Mouse (Mus musculus): Measurements from ENCODE around the gene Iqschfp.

Iqschfp gene

GRCm38 (mm10) chr3:67892026-67892705 lies at the start of gene Iqschfp, which contains the start of gene Iqcj:
Gene Iqschfp (plus strand): TSS chr3:67892232.
Gene Iqcj (plus strand): TSS chr3:67892220.
- no peak for DNase-seq

DNA sequence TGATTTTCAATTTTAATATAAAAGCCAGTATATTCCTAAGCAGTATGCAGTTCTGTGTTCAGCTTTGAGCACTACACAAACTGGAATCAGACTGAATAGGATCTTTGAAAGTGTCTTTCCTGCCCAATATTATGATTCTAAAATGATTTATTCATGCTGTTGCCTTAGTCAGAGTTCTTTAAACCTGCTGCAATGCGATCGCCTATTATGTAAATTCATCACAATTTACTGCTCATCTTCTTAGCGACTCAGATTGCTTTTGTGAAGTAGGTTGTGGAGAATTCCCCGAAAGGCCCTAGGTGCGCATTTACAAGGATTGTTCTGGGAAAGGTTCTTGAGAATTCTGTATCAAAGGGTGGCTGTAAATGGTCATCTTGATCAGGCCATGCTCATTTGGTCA lies 39.6 kb upstream of the Iqschfp start:
- DNase-seq: no peak

- DNase-seq: no peak
Observed at GRCm38 (mm10) chr3:67861524-67861923, 30.5 kb upstream of the Iqschfp start.

- DNase-seq: no peak
Observed at GRCm38 (mm10) chr3:67867420-67868065, 24.5 kb upstream of the Iqschfp start.

DNA sequence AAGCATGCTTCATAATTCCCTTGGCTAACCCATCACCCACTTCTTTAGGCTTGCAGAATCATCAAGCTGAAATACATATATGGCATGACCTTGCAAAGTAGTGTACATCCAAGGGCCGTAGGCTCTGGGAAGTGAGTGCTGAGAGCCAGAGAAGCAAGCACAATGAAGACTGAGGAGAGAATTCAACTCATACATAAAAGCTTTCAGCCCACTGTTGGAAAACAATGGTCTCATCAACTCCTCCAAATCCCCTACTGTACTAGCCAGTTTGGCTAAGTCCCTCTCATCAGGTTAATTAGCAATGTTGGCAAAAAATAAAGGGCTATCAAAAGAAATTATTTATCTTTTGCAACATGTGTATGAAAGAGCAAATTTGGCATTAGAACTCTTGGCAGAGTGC lies 22.6 kb upstream of the Iqschfp start:
- no peak for DNase-seq

- no peak for DNase-seq
Observed at GRCm38 (mm10) chr3:67877253-67877652, 14.8 kb upstream of the Iqschfp start.

DNA sequence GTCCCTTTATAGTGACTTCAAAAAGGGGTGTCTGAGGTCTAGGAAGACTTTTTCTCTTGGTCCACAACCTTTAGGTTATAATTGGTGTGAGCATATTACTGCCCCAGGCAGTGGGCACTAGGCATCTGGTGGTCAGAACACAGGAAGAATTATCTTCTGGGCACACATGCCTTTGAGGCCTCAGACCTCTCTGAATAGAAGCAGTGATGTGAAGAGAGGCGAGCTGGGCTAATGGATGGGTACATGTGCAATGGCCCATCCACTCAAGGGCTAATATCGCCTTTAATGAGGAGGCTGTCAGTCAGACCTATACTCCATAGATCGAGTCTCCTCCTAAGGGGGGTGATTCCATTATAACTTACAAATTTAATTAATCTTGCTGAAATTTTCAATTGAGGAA lies 7.7 kb upstream of the Iqschfp start:
- DNase-seq: no peak

DNA sequence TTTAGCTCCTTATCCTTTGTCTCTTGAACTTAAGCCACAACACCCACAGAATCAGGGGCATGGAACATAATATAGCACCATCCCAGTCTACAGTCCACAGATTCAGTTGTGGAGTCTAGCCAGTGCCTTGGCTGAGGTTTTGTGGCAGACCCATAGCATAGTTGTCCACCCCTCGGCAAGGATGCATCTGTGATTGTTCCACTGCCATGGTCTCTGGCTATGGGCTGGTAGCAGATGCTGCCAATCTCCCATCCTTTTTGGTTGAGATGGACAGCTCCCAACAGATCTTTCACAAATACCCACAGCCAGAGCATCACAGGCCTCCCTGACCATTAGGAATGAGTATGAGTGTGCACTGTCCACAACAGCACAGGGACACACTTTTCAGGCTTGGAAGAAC lies 5.9 kb upstream of the Iqschfp start:
- DNase-seq: no peak

DNA sequence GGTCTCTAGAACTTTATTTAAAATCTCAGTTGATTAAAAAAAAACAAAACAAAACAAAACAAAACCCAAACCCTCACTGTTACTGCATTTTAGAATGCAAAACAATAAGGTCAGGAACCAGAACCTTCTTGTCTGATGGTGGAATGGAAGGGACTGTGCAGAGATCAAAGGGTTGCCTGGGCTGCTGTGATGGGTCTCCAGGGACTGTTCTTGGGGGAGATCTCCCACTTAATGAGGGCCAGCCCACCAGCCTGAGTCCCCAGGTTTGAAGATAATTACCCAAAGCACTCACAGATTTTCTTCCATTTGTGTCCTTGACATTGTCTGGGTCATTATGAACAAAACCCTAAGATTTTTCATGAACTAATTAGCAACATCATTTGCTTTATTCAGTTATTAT lies 4.8 kb upstream of the Iqschfp start:
- no peak for DNase-seq

DNA sequence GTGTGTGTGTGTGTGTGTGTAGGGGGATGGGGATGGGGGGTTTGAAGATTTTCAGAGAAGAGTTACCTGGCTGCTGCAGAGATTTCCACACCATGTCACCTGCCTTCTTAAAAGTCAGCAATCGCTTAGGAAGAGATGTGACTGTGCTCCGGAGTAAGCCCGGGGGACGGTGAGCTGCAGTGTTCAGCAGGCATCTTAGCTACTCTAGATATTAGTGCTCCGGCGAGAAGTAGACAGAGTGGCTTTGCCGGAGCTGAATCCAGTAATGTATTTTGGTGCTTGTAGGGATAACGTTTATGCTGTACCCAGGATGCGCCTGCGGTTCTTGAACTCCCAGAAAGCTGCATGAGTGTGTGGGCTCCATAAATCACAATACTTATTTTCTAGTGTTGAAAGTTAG lies 736 bp downstream of the Iqschfp start:
- no peak for DNase-seq

DNA sequence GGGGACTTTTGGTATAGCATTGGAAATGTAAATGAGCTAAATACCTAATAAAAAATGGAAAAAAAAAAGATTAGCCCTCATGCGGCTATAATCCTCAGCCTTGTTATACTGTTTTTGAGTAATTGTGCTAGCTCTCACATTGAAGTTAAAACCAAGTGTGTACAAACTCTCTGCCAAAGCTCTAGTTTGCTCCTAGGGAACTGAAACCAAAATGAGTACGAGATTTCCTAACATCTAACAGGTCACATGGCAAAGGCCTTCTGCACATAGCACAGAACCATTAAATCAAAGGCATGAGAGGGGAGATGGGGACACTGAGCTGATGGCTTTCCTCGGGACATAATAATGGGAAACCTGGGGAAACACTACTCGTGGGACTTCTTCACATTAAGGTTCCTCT lies 10.5 kb downstream of the Iqschfp start:
- no peak for DNase-seq

- DNase-seq: no peak
Observed at GRCm38 (mm10) chr3:67908586-67908985, 16.6 kb downstream of the Iqschfp start.

DNA sequence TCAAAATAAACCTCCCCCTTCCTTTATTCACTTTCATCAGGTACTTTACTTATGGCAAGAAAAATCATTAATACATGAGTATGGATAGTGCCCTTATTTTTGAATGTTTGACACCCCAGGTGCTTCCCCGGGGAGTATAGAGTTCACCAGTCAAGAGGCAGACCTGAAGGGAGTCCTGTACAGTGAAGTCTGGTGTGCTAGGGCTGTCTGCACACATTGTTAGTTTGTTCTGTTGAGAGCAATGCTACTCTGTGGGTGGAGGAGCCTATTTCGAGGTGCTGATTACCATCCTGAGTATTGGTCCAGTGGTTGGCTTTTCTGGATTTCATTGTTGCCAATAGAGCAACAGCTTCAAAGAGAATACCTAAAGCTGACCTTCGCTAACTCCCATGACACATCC lies 26.1 kb downstream of the Iqschfp start:
- DNase-seq: no peak

DNA sequence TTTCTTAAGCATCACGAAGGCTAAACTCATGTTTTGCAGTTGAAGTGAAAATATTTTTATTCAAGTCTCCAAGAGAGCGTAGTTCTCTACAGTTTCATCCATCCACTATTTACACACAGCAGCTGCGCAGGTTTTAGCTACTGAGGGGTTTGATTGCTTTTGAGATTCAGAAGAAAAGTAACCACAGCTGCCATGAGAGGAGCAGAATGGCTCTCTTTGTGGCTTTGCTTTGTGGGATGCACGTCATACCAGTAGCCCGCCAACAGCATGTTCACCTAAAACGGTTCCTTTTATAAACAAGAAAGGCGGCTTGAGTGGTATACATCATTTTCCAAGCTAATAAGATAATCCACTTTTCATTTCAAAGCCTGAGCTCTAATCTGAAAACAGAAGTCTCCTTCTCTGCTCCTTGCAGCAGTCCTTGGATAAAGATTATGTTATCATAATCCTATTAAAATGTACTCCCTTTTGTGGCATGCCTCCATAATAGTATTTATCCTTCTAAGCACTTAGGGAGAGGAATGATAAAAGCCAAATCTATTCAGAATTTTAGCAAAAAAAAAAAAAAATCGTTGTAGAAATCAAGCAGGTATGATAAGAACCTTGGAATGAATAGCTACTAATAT lies 26.7 kb downstream of the Iqschfp start:
- no peak for DNase-seq

DNA sequence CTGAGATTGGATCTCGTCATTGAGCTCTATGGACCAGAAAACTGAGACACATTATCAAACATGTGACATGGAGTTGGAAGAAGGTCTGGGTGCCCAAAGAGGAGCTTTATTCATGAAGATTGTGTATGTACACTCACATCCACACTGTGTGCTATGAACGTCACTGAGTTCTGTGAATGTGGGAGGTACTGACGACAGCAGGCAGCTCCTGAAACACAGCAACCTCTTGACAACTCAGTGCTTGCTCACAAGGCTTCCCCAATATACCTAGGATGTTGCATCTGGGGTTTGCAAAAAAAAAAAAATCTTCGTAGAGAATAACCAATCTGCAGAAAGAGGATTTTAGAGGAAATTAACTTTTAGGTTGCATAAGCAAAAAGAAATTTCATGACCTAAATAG lies 31.1 kb downstream of the Iqschfp start:
- no peak for DNase-seq

- DNase-seq: no peak
Observed at GRCm38 (mm10) chr3:67925453-67925852, 33.4 kb downstream of the Iqschfp start.

GRCm38 (mm10) chr3:67930424-67931133 lies 38.5 kb downstream of the Iqschfp start:
- DNase-seq: no peak

GRCm38 (mm10) chr3:67931181-67931580 lies 39.1 kb downstream of the Iqschfp start:
- DNase-seq: no peak

- no peak for DNase-seq
Observed at GRCm38 (mm10) chr3:67931914-67932313, 39.9 kb downstream of the Iqschfp start.

DNA sequence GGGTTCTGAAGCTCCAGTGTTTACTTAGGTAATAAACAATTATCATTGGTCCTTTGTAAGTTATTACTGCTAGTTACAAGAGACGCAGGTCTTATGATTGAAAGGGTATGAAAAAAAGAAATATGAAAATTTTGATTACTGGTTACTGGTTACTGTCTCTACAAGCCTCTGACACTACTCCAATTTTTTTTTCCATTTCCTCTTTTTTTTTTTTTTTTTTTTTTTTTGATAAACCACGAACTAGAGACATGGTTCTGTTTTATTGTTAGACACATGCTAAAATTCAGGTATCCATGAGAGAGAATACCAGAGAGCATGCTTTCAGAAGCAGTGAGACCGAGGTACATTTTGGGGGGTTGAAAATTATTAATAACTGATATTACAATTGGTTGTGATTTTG lies 43.8 kb downstream of the Iqschfp start:
- no peak for DNase-seq

DNA sequence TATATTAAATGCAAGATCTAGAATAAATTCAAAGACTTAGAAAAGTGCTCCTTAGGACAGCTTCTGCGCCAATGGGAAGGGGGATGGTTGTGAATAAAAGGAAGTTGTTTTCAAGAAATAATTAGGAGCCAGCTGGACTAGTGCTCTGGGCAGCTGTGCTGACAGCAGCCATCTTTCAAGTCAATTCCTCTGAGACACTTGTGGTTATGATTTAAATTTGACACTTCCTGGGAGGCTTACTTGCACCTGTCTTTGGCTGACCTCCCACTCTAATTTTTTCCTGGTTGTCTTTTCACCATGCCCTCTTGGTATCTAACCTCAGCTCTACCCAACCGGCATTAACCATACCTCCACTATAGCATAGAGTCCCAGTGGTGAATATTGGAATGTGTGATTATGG lies 55.0 kb downstream of the Iqschfp start:
- DNase-seq: no peak

DNA sequence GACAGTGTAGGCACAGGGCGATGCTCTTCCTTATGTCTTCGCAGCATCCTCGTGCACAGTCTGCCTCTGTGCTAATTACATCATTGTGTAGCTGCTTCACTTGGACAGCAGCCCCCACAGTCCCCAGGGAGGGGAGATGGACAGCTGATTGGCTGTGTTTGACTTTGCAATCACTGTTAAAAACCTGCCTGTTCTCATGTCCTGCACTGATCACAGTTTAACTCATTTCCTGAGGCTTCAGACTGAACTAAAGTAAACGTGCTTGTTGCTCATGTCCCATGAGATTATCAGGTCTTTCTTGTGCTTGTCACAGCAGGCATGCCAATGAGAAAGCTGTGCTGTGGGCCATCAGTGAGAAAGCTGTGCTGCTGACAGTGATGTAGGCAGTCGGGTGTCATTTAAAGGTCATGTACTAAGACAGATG lies 60.5 kb downstream of the Iqschfp start:
- DNase-seq: no peak

DNA sequence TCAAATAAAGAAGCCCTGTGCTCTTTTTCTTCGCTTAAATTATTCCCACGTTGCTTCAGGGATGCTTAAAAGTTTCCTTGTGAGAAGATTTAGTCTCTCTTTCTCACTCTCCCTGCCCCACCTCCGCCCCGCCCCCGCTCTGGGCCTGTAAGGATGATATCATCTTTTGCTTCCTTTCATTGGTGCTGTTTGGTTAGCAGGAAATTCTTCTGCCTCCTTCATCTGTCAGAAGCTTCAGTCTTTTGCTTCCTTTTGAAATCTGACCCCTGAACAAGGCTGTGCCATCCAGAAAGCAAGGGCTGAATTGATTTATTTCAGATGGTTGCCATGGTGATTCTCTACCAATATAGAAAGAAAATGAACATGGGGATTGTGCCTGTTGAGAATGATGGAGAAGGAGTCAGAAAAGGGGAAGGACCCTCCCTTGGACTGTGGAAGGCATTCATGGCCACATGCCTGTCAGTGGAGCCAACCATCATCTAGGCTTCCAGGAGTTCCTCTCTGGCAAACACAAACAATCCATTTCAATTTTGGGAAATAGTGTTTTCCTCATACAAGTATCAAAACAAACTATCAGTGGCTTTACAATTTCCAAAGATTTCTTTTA lies 62.5 kb downstream of the Iqschfp start:
- DNase-seq: no peak
